Mouse (Mus musculus) heart, postnatal 0 days (tissue): ENCODE measurements around the gene Tecta.

ENCODE experiments used
- CTCF ChIP-seq: IDR thresholded peaks from 2 replicates; pipeline ENCODE4 v1.5.1; 2016; ENCODE audit warnings: antibody characterized with exemption, control low read depth, low read depth
- EP300 ChIP-seq: IDR thresholded peaks from 2 replicates; pipeline ENCODE4 v1.6.1; 2016; ENCODE audit warnings: antibody characterized with exemption, low read depth

DNA sequence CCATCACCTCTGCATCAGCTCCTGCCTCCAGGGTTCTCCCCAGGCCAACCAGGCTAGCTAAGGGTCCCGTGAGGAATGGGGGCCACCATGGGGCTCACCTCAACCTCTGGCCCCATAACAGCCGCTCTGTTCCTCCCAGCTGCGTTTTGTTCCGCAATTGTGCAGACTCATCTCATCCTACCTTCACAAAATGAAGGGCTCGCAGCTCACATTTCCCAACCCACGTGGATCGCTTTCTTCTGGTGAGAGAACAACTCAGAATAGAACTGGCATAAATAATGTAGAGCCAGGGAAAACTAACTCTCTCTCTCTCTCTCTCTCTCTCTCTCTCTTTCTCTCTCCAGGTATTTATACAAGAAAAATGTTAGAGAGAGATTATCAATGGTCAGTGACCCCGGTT, 76.5 kb downstream of the Tecta start:
- TF ChIP-seq CTCF (no peak), EP300 (no peak)
